Mouse (Mus musculus) spleen, postnatal 14 days (tissue): ENCODE results near the gene Pex14.
"Not testable (repeated sequence)": the region's sequence is repeated elsewhere in the genome, so short reads cannot be mapped to it uniquely, and the experiment has no call there.

Source experiments
- DNase-seq, 2 experiments: peaks; one replicate each; pipeline ENCODE4 v3.0.0; 2021 to 2022; ENCODE audit warnings: low spot score in 2 of 2

Gene Pex14

DNA sequence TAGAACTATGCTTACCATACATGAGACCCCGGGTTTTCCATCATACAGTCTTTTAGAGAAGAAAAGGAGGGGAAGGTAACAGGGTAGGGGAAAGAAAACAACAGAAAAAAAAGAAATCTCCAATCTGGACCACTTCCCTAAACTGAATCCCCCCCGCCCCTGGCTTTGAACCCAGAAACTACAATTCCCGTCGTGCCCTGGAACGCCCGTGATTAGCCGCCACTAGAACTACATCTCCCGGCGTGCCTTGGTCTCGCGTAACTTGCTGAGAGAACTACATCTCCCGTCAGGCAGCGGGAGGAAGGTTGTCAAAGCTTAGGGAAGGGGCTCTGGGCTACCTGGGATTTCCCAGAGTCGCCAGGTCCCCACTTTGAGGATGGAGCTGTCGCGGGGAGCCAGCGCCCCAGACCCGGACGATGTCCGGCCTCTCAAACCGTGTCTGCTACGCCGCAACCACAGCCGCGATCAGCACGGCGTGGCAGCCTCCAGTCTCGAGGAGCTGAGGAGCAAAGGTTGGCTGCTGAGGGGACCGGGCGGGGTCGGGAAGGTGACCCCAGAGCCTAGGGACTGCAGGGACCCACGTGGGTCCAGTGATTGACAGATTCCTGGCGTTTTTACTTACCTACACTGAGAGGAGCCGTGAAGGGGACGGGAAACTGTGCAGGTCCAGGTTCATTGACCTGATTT is 4.3 kb upstream of the Pex14 start, which contains the start of gene Dffa:
Dffa (plus strand) TSS at position 272 of the 687 bp plus-strand sequence.
- peak; percentile 75 to 88 for DNase-seq

DNA sequence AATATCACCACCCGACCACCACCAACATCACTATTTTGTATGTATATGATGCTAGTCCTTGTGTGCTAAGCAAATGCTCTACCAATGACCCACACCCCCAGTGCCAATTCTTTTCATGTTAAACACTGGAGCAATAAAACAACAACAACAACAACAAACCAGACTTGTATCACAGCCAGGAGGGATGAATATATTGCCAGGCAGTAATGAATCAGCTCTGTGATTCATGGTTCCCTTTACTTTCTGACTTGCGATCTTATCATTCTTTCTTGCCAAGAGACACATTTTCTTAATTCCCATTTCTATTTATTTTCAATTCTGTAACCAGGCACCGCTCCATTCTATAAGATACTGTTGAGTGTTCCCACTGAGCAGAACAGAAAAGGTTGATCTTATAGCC is 1.8 kb upstream of the Pex14 start:
- DNase-seq = no peak

DNA sequence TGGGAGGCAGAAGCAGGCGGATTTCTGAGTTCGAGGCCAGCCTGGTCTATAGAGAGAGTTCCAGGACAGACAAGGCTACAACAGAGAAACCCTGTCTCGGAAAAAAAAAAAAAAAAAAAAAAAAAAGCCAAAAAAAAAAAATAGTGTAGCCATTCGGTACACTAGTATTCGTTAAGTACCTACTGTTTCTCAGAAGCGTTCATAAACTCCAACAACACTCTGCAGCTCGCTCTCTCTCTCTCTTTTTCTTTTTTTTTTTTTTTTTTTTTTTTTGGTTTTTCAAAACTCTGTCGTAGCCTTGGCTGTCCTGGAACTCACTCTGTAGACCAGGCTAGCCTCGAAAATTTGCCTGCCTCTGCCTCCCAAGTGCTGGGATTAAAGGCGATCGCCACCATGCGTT is 773 bp upstream of the Pex14 start:
- not testable (repeated sequence) for DNase-seq

DNA sequence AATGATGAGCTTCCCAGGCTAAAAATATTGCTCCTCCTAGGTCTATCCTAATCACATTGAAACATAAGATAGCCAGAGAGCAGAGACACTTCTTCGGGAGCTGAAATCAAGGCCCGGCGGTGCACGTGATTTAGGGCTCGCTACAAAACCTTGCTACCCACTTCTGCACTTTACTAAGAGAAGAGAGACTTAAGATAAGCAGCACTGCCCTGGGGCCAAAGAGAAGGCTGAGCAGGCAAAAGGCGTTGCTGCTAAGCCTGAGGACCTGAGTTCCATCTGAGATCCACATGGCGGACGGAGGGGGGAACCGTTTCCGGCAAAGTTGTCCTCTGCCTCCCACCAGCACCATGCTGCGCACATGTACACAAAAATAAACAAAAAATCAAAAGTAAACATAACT is 1.1 kb downstream of the Pex14 start:
- no peak for DNase-seq

DNA sequence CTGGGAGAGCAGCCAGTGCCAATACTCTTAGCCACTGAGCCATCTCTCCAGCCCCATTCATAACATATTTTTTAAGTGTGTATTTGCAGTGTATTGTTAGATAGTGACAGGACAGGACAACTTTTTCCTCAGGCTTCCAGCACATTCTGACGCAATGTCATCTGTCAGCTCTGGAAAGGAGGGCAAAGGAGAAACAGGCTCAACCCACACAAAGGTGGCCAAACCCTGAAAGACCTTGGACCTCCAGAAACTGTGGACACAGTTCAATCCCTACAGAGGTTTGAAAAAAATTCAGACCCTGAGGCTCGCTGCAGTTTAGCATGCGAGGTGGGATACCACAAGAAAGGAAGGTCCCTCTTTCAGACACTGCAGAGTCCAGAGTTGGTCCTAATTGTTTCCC is 1.7 kb downstream of the Pex14 start:
- no peak for DNase-seq

DNA sequence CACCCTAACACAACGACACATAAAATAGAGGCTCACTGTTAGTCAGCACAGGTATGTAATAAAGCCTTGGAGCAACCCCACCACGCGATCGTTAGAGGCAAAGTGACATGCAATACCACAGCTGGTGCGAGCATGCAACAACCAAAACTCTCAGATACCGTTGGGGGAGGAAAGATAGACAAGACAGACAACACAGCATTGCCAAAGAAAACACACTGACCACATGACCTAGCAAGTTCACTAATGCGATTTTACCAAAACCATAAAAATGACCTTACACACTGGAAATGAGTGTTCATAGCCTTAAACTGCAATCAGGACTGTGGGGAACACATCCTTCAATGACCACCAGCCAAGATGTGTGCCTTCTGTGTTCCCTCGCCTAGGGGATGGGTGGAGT is 8.3 kb downstream of the Pex14 start:
- DNase-seq = no peak

DNA sequence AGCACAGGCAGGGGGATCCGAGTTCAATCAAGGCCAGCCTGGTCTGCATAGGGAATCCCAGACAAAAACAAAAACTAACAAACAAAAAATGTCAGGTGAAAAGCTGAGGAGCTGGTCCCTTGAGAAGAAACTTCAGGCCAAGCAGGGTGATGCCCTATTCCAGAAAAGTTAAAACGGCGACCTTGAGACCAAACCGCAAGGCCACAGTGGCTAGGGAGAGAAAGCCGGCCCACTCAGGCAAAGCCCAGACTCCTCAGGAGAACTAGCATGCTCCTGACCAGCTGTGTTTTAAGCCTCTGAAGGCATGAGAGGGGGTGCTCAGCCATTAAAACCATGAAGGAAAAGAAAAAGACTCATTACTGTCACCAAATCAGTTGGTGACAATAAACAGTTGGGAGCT is 14.3 kb downstream of the Pex14 start:
- DNase-seq = no peak

DNA sequence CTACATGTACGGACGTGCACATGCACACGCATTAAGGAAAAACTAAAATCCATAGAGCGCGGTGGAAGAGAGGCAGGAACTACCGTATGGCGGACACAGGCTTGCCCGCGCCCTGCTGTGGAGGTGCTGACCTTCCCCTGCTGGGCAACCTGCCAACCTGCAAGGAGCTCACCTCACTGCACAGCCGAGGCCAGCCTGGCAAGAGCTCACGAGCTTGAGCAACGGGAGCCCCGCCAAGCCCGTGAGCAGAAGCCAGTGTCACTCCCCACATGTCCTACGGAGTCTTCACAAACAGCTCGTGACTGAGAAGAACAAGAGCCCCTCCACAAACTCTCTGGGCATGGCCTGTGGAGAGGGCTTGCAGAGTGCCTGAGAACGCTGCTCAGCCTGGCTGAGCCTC is 18.1 kb downstream of the Pex14 start:
- DNase-seq = no peak

DNA sequence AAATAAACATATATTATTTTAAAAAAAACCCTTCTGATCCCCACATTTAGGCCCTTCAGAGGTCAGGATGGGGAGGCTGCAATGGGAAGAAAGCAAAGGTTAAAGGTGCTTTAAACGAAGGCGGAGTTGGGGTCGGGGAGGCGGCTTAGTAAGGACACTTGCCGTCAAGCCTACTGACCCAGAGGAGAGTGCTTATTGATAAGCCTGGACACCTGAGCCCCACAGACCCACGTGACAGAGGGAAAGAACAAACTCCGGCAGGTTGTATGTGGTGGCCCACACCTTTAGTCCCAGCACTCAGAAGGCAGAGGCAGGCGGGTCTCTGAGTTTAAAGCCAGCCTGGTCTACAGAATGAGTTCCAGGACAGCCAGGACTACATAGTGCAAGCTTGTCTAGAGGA is 19.6 kb downstream of the Pex14 start:
- no peak for DNase-seq

DNA sequence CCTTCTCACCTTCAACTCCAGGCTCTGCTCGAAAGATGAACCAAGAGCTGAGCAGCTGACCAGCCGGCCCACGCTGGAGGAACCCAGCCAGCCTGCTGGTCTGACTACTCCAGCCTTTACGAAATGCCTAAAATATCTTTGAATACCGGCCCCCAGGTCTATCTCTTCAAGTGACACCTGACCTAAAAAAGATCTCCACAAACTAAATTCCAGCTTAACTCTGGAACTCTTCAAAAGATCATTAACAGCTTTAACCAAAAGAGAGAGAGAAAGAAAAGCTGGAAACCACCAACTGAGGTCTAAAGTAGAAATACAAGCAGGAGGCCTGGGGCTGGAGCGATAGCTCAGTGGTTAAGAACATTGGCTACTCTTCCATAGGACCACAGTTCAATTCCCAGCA is 20.0 kb downstream of the Pex14 start:
- no peak for DNase-seq

DNA sequence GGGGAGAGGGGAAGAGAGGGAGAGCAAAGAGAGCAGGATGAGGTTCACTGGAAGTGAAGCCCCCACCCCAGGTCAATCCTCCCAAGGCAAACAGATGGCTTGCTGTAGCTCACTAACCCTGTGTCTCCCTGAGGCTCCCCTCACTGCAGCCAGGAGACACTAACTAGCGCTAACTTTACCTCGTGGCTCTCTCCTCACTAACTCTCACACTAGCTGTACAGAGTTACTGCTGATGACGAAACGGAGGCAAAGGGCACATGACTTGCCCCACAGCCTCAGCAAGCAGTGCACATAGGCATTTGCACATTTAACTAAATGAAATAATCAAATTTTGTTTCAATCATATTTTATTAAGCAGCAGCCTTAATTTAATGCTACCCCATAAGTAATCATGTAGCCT is 21.4 kb downstream of the Pex14 start:
- DNase-seq = no peak

DNA sequence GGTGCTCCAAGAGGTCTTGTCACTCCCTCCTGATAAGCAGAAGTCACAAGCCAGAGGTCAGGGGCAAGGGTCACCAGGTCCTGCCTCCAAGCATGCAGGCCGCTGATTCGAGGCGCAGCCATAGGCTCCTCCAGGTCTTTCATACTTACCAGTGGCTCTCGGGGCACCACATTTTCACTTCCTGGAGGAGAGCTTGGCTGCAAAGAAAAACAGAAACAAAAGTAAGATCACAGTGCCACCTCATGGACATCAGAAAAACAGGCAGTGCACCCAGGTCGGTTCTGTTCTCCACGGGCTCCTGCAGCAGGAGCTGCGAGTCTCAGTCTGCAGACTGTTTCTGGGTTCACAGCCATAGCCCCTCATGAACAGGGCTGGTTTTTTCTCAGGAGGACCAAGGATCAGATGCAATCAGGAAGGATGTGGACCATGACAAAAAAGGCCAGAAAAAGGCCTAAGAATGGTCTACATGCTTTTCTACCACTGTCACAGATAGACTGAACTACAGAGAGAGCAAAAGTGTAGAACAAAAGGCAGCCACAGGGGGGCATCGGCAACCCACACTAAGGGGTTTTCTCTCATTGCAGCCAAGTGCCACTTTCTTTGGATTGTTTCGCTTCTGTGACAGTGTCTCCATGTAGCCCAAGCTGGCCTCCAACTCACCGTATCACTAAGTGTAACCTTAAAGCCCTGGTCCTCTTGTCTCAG is 23.7 kb downstream of the Pex14 start:
- peak; percentile 34 to 54 for DNase-seq

DNA sequence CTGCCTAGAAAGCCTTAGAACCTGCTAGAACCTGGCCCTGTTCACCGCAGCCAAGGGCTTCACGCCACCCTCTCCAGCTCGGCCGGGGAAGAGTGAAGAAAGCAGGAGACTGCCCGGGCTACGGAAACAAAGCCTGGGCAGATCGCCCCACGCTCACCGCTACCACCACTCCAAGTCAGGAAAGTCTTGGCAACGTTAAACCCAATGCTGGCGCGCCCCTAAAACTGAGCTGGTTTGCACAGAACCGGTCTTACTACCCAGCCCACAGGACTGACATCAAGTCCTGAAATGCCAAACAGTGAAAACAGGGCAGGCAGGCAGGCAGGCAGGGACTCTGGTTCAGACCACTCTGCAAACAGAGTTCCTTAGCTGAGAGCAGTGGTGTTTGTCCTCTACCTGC is 24.6 kb downstream of the Pex14 start:
- no peak for DNase-seq

DNA sequence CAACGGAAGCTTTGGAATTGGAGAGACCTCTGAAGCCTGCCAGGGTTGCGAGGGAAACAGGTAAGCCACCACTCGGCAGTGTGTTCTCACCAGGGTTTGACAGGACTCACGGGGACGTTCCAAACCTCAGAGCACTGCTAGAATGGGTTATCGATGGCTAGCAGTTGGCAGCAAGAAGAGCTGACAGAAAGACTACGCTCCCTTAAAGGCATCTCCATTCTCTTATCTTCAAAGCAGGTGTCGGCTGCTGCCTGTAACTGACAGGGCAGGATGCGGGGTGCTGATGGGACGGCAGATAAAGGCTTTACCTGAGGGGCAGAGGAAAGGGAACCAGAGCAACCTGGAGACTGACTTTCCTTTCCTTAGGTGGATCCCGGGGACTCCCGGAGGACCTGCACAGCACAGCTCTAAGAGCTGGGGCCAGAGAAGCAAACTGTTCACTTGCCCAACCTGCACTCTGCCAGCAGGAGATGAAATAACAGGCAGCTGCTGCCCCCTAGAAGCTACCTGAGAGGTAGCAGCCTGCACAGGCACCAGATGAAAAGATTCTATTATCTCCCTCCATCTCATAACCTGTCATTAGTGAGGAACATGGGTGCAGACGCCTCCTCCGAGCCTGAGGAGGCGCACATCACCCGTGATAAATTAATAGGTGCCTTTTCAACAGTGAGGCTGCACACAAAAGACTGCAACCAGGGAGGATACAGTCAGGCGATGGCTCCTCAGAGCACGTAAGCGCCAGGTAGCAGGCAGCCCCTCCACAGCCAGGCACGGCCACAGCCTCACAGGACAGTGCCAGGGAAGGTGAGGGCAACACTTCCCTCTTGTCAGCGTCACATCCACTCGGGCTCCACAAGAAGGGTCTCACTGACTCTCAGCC is 32.8 kb downstream of the Pex14 start:
- DNase-seq = no peak

DNA sequence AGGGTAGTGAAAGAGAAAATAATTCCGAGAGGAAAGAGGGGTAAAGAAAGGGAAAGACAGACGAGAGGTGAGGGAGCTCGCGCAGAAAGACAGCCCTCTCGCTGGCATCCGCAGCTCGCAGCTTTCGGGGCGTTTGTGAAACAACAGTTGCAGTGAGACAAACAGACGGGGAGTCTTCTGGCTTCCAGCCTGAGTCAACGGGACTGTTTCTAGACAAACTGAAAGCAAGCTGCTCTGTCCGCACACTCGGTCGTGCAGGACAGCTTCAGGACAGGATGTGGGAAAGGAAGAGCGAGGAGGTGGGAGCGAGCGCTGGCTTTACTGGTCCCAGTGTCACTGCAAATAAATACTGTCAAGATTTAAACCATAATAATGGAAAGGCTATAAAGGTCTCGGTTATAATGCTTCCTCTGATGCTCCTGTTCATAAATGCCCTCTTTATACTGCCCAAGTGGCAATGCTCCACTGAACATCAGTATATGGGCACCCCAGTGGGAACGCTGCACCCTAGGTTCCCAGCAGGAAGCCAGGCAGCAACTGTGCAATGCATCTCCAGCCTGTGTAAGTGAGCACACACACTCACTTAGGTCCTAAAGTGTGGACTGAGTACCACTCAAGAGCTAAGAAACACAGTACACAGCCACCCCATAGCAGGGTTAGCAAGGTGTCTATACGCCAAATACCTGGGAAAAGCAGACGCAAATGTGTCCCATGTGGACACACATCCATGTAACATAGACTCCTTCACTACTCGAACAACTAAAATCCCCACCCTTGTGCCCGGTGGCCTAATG is 35.4 kb downstream of the Pex14 start:
- DNase-seq = no peak

DNA sequence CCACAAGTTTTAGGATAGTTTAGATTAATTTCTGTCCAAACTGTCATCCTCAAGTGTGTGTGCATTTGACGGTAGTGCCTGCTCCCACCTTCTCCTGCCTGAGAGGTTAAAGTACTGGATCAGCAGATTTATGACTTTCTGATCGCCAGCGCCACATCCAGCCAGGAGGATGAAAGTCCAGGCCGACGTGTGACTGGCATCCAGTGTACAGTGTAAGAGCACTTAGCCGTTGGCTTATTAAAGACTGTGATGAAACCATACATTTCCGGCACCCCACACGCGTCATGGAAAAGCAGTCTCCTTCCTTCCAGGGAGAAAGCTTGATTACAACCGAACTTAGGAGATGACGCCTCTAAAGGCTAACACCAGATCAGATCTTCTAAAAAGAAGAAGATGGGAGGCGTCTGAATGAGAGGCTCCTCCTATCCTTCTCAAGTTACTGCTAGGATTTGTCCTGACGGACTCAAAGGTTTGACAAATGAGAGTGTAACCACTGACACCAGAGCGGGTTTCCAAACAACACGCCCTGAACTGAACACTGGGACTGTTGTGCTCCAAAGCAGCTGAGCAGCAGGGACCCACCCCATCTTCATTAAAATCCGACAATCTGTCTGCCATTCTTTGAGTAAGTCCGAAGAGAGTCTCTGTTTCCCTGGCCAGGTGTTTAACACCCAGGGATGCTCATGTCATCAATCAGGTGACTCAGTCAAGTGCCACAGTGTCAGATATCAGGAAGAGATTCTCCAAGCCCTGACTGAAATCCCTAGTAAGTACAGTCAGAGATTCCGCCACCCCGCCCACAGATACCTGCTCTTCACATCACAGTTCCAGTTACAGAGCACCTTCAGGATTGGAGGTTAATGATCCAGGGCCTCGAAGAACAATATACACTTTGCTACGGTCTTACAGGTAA is 37.0 kb downstream of the Pex14 start:
- DNase-seq = no peak

DNA sequence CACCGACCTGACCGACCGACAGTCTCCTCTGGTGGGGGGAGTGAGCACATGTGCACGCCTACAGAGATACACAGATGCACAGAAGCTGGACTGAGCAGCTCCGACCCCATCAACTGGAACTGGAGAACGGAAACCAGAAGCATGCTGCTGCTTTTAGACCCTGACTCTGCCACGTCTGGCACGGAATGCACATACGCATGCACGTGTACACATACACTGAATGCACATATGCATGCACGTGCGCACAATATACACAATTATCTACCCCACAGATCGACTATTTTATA is 38.3 kb downstream of the Pex14 start:
- no peak for DNase-seq

DNA sequence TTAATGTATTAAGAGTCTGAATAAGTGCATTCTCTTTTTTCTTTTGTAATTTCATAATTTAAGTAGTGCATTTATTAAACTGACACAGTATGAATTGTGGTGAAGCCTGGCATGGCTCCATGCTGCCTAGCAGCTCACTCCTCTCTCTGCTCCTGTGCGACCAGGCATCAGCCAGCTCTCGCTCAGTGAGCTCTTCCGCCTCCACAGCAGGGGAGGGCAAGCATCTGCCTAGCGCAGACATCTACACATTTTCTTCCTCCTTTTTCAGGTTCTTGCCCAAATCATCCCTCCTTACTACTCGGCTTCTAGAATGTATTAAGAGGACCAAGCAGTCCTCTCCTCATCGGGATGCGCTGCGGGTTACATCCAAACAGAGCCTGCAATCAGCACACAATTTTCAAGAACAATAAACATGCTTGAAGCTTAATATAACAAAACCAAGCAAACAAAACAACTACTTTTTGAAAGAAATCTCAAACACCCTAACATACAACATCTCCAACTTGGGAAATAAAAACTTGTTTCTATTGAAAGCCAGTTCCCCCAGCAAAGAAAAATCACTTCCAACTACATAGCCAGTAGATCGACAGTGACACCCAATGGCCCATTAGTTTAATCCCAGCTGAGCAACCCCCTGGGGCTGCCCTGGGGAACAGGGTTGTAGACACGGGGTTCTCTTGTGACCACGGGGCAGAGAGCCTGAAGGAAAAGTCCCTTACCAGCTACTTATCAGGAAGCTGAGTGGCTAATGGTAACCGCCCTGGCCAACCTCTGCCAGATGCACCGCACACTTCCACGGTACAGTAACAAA is 38.9 kb downstream of the Pex14 start:
- no peak for DNase-seq

DNA sequence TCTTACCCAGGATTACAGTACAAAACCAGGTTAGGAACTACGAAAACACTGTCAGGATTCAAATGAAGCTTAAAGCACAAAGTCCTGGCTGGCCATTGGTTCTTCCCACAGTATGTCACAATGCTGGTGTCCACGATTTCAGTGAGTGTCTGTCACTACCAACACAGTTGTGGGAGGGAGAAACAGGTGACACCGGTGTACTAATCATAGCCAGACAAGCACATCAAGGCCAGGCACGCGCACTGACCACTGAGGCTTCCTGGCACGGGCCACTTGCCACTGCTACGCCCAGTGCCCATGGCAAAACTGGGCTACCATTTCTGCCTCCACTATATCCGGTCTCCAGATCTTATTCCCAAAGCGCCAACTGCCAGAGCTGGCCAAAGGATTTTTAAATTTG is 40.0 kb downstream of the Pex14 start:
- DNase-seq = no peak

DNA sequence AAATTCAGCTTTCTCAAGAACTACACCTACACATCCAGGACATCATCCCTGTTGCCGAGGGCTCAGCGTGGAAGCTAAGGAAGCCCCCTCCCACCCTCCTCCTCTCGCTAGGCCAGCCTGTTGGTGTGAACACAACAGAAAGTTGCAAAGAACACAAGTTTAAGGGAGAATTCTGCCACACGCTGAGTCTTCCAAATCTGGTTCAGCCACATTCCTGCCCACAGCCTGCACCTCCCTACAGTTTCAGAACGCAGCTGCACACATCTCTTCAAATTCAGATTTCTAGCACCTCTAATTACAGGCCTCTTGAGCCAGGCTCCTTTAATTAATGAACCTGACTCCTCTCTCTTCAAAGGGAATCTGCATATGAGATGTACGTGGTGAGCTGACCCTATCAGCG is 41.4 kb downstream of the Pex14 start:
- DNase-seq = no peak
